Mouse (Mus musculus) heart, postnatal 36 days (tissue): ENCODE results near the gene Zfp523. TPM values are rescaled to one million over a fixed set of nuclear protein-coding genes. Genes with fewer than 3 reads are reported as not detected.

Experiments used
- DNase-seq, 2 experiments: peaks; one replicate each; pipeline ENCODE4 v3.0.0; 2021 to 2022
- intact Hi-C: fragments of 180-260 bp; cut with DNase I; formaldehyde crosslinking; loops from one replicate; pipeline ENCODE4 v1.15.1; 2025
- total RNA-seq, 2 experiments: library from RNA; stranded (reverse); gene quantifications; 2 replicates each; pipeline ENCODE4 v1.2.3; 2021

Zfp523 gene
- total RNA-seq: 10 to 100 TPM; 14.3 to 16.0 TPM

DNA sequence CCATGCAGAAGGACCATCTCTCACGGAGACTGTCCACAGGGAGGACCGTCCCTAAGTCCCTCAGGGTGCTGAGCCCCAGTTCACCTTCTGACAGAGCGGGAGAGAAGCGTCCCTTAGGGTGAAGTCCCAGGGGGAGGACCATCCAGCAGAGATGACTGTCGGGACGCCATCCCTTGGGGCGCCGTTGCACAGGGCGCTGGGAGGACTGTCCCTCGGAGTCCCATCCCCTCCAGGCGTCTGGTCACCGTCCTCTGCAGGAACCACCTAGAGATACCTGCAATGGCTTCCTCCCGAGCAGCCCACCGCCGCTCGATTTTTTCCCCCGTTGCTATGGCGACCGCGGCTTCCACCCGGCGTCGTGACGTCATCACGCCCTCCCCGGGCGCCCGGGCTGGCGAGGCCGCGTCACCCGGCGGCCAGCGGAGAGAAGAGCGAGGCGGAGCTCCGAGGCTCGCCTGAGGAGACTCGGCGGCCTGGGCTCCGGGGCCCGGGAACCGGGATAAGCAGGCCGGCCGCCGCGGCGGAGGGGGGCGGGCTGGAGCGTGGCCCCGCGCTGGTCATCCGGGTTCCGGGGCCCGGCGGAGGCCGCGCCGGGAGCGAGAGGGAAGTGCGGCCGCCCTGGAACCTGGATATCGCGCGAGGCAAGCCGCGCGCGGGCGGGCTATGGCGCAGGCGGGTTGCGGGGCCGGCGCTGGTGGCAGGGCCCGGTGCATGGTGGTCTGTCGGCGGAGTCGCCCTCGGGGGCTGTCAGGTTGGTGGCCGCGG is at the start of gene Zfp523:
Gene Zfp523, plus strand, starts transcription at position 355 of the 765 bp plus-strand sequence.
- intact Hi-C loops: no loop called here
- peak; percentile 92 to 95 for DNase-seq

DNA sequence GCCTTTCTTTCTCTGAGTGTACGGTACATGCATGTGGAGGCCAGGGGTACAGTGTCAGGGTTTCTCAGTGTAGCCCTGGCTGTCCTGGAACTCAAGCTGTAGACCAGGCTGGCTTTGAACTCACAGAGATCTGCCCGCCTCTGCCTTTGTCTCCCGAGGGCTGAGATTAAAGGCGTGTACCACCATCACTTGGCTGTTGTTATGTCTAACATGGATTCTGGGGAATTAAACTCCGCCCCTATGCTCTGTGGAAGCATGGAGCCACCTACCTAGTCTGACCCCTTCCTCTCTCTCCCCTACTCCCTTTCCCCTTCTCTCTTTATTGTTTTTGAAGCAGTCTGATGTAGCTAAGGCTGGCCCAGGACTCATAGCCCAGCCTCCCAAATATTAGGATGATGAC is 47.1 kb upstream of the Zfp523 start:
- intact Hi-C loops: no loop called here
- DNase-seq: no peak

DNA sequence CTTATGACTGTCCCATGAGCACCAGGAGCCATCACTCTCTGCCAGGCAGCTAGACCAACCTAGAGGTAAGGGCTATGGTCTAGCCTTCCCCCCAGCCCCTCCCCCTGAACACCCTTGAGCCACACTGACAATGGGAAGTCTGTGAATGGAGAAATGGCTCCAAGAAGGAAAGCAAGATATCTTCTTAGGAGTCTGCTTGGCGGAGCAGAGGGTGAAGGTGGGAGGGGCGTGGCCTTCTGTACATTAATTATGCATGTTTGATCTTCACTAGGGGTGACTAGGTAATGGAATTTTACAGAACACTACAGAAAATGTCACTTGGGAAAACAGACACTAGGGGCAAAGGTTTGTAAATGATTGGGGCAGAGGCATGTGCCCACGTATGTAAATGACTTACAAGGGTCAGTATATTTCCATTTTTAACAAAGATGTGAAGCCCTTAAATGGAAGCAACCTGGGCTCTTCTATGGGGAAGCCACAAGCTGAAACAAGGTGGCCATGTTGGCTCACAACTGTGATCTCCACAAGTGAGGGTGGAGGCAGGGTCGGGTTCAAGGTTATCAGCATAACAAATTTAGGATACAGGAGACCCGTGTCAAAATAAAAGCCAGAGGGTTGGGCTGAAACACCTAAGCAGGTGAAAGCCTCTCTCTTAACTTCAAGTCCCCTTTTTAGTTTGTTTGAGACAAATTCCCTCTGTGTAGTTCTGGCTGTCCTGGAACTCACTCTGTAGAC is 46.4 kb upstream of the Zfp523 start:
- no peak for DNase-seq
- intact Hi-C loops: no loop called here

DNA sequence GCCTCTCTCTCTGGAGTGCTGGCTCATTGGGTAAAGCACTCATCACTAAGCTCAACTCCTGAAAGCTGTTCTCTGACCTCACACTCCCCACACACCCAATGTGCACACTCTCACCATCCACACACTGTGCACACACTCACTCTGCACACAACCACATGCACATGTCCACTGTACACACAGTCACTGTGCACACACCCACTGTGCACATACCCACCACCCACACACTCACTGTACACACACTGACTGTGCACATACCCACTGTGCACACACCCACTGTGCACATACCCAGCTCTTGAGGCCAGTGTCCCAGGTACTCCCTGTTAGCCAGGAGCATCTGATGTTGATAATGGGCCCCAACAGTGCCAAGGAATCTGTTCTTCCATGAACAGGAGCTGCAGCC is 45.8 kb upstream of the Zfp523 start:
- no peak for DNase-seq
- intact Hi-C loops: no loop called here

DNA sequence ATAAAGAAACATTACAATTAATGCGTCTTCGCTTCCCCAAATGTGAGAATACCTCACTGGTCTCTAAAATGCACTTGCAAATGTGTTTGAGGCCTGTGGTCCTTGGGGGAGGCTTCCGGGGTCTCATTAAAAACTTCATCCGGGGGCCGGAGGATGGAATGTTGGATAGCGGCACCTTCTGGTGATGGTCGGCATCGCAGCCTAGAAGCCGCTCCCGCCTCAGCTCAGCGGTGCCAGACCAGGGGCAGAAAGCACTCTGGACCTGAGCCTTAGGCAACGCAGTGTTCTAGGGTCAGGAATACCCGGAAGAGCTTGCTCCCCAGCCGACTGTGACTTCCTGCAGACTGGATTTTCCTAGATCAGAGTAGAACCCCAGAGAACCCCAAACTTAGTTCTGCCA is 43.7 kb upstream of the Zfp523 start:
- peak; percentile 66 to 78 for DNase-seq
- intact Hi-C loops: loop anchor here (1.0 to 2.0 kb wide), 2 partner anchors 28 to 48 kb away; no protein-coding TSS in a partner anchor

DNA sequence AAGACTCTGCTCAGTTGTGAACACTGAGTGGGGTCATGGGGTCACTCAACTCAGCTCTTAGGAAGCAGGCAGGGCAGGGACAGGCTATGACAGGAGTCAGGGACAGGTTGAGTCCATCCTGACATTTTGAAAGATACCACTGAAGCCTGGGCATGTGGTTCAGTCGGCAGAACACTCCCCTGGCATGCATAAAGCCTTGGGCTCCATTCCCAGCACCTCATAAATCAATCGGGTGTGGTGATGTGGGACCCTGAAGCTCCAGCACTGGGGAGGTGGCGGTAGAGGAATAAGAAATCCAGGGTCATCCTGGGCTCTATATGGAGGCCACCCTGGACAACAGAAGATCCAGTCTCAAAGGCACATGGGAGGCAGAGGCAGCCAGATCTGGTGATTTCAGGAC is 41.4 kb upstream of the Zfp523 start:
- intact Hi-C loops: no loop called here
- no peak for DNase-seq

DNA sequence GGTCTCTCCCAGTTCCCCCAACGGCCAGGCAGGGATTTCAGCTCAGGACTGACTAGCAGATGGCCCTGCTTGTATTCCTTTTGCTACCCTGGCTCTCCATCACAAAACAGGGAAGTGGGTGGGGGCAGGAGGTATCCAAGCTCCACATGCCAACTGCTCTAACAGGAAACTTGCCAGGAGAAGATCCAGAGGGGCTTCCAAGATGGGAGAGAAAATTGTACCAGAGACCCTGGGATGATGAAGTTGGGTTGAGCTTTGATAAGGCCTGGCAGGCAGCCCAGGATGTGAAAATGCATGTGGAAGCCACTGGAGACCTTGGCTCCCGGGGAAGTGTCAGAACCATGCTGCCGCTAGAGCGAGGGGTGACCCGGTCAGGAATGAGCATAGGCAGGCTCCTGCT is 40.7 kb upstream of the Zfp523 start:
- intact Hi-C loops: no loop called here
- DNase-seq: no peak

DNA sequence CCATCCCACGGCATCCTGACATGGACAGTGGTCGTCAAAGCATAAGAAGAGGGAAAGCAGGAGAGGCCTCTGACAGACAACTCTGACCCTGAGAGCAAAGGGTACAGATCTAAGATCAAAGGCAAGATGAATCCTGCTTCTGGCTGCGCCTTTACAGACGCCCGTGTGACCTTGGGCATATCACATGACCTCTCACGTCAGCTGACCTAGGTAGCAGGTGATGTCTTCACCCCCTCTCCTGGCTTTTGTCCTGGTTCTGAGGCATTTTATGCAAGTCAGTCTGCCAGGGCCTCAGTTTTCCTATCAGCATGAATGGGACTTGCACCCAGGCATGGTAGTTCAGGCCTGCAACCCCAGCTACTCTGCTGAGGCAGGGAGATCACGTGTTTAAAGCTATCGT is 38.9 kb upstream of the Zfp523 start:
- DNase-seq: no peak
- intact Hi-C loops: no loop called here

DNA sequence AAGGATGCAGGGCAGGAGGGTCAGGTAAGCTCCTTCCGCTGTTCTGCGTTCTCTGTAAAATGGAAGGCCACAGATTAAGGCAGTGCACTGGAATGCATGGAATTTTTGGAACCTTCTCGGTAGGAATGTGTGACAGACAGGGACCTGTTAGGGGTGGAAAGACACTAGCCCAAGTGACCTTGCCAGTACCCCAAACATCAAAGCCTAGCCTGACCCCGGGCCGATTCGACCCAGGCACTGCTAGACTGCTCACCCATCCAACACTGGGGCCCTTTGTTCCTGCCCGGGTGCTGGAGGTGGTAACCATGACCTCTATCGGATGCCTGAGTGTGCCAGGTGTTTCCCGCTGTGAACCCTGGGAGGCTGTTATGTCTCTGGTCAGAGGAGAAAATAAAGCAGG is 38.2 kb upstream of the Zfp523 start:
- DNase-seq: no peak
- intact Hi-C loops: no loop called here

DNA sequence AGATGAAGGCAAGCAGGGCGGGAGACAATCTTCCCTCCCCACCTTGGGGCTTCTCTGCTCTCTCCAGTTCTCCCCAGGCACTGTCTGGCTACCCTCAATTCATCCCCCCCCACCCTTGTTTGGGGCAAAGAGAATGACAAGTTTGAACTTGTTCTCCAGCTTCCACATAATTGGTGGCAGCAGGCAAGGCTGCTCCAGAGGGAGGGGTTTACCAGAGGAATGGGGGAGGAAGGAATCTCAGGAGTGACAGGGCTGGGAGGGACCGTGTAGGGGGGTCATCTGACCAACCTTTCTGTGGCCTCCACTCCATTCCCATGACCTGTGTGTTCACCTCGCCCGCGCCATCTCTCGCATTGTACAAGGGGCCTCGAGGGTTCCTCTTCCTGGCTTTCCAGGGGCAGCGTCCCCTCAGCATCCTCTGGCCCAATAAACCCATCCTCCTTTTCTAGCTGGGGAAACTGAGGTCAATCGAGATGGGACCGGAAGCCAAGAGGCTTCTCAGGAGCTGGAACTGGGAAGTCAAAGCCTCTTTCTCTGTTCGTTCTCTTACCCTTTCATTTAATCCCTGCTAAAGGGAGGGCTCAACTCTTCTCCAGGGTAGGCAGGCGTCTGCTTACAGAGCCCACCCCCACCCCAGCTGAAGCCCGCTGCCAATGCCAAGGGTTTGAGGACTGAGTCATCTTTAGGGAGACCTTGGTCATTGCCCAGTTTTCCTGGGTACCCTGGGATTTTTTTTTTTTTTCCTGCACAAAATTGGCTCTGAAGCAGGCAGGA is 36.3 kb upstream of the Zfp523 start:
- DNase-seq: no peak
- intact Hi-C loops: no loop called here

DNA sequence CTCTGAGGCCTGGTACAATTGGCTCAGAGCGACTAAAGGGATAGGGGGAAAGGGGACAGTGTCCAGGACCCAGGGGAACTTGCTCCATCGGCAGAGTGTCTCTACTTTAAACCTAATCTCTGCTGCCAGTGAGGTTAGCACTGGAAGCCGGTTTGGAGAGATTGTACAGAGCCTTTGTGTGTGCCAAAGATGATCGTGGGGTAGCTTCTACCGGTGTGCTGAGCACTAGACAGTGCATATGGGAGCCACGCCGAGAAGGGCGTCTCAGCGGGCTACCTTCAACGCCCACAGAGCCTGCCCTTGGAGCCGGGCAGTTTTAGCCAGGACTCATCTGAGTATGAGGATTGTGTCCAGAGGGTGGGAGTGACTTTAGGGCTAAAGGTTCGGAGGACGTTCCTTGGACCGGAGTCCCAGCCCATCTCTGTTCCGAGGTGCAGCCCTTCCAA is 35.7 kb upstream of the Zfp523 start:
- intact Hi-C loops: no loop called here

DNA sequence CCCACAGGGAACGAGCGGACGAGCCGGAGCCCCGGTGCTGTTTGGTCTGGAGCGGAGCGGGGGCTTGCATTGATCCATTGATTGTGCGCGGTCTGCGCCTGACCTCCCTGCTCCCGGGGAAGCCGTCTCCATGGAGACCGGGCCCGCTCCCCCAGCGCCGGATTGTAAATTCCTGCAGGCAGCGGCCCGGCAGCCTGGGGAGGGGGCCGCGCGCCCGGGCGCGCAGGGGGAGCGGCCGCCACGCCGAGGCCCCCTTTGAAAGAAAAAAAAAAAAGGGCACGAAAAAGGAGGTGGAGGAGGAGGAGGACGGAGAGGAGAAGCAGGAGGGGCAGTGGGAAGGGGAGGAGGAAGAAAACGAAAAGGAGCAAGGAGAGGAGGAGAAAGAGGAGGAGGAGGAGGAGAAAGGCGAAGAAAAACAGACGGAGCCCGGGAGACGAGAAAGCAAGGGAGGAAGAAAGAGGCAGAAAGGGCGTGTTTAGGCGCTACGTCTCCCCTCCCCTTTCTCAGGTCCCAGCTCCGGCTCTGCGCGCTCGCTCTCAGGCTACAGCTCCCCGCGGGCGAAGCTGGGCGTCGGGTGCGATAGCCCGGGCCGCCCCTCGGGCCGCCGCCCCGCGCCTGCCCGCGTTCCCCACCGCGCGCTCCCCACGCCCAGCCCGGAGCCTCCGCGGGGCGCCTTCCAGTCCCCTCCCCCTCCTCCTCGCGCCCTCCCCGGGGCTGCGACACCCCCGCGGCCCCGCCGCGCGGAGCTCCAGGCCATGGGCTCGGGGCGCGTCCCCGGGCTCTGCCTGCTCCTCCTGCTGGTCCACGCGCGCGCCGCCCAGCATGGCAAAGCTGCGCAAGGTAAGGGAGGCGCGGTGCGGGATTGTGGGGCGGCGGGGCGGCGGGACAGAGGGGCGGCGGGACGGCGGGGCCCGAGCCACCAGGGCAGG is 34.9 kb upstream of the Zfp523 start, which contains the start of gene Scube3:
Gene Scube3, plus strand, starts transcription at position 371 of the 929 bp plus-strand sequence.
- intact Hi-C loops: no loop called here
- DNase-seq: no peak

More for the DNA sequence above, 35.7 kb upstream of the Zfp523 start:
- DNase-seq: no peak

DNA sequence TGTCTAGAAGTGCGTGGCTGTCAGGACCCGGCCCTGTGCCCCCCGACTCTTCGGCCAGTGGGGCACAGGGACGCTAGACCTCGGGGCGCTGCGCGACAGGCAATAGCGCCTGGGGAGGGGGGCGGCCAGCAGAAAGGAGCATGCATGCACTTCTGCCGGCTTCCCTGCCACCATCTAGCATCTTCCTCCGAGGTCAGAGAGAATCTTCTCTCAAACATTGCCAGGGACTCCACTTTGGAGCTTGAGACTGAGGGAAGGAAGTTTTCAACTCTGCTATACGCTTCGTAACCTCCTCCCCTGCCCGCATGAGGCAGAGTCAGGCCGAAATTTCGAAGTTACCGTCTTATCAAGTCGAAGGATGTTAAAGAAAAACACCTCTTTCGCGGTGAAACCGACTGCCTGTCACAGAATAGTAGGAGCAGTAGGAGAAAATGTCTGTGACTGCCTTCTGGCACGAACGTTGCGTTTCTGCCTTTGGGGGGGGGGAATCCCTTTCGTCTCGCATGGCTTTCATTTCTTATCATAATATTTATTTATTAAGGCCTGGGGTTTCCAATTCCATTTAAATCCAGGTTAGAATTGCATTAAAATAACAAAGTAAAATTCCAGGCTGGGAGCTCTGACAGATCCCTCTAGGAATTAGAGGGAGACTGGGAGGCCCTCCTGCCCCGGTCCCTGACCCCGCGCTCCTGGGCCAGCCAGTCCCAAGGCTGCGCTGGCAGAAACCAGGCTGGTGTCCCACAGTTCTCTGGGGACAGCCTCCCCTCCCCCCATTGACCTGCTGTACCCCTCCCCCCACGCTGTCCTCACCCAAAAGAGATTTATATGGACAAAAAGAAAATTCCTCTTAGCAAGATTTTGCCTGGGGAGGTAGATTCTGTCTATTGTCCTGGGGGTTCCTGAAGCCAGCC is 34.0 kb upstream of the Zfp523 start:
- no peak for DNase-seq
- intact Hi-C loops: no loop called here

DNA sequence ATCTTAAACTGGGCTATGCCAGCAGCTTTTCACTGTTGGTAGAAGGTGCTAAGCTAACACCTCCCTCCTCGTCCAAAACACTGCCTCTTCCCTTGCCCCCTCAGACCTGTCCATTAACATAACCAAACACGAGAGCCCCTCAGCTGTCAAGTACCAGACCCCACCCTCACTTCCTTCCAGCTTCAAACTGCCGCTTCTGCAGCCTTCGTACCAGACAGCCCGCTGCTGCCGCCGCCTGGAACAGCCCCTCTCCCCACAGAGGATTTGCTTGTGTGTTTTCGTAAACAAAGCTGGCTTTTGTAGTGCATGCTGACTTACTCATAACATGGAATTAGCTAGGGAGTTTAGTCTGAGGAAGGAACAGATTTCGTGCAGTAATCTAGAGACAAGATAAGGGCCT is 33.2 kb upstream of the Zfp523 start:
- intact Hi-C loops: no loop called here
- DNase-seq: no peak

DNA sequence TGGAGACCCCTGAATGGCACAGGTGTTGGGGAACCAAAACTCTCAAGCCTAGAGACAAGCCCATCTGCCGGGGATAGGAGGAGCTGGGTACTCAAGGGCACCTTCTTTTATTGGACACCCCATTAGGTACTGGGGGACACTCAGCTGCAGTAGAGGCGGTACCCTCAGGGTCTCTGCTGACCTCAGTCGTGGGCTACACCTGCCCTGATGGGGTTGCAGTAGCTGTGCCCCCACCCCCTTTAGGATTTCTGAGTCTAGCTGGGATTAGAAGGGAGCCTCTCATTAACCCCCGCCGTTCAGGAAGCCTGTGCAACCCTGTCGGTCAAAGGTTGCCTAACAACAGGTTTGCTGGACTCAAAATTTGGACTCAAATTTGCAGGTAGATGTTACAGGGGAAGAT is 32.7 kb upstream of the Zfp523 start:
- intact Hi-C loops: no loop called here
- DNase-seq: no peak

DNA sequence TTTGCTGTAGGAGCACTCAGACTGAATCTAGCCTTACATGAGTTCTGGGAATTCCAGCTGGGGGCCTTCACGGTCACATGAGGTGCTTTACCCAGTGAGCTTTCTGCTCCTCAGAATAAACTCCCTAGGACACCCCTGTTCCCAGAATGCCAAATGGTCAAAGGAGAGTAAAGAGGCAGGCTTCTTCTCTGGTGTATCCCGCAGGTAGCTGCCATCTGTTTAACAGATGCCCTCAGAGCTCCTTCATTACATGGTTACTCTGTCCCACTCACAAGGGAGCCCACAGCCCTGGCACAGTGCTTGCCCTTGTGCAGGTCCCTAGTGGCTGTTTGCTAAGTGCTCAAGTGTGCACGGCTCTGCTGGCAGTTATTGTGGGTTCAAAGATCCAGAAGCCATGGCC is 28.6 kb upstream of the Zfp523 start:
- intact Hi-C loops: no loop called here
- no peak for DNase-seq

DNA sequence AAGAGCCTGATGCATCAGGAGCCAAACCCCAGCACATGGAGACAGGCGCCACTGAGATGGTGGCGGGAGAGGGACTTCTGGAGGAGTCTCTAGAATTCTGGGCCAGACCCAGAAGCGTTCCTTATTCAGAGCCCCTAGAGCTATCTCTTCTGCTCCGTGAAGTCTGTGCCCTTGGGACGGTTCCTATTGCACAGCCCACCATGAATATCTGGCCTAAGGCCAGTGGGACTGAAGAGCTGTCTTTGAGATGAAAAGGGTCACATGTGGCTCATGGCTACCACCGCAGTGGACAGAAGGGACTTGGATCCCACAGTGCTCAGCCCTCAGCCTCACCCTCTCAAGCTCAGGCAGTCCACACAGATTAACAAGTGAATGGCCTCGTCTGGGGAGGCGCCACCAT is 27.2 kb upstream of the Zfp523 start:
- intact Hi-C loops: no loop called here

DNA sequence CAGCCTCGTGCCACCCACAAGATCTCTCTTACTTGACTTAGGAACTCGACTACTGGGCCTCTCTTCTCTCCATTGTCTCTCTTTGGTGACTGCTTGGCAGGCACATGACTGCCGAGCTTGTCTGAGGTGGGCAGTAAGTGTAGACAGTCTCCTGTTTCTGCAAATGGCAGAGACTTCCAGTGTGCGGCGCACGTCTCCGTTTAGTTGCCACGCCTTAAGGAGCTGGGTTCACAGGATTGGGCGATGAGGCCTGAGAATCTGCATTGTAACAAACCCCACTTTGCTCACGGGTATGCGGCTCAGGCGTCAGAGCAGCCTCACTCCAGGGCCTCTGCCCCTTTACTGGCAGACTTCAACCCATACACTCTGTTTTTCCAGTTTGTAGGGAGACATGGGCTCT is 26.5 kb upstream of the Zfp523 start:
- no peak for DNase-seq
- intact Hi-C loops: no loop called here

More for the DNA sequence above, 27.2 kb upstream of the Zfp523 start:
- DNase-seq: no peak

DNA sequence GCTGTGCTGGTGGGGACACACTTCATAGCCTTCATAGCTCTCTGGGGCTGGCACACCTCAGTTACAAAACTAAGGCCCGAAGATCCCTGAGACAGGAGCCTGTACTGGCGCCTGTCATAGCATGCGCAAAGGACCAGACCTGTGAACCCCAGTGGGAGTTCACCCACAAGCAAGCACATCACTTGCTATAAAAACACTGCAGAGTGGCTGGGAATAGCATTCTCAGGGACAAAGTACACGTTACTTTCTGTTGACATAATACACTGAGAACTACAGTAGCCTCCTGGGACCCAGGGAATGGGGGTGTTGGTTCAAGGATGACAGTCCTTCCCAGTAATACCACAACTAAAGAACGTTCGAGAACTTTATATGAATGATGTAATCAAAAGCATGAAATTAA is 23.8 kb upstream of the Zfp523 start:
- DNase-seq: no peak
- intact Hi-C loops: no loop called here
